Mouse (Mus musculus) brain, embryonic 14.5 days (tissue): ENCODE data around the gene Slc1a7.

Experiments
- CTCF ChIP-seq: fragments of 200-500 bp; IDR thresholded peaks from 2 replicates; pipeline ENCODE4 v1.5.1; 2012; ENCODE audit warnings: inconsistent platforms, mild to moderate bottlenecking, moderate library complexity, borderline replicate concordance; ENCODE audit not compliant: insufficient read depth, insufficient read length; ENCODE audit errors: extremely low read depth
- POLR2A ChIP-seq: fragments of 200-500 bp; IDR thresholded peaks from 2 replicates; pipeline ENCODE4 v1.6.1; 2012; ENCODE audit warnings: mild to moderate bottlenecking, inconsistent platforms, borderline replicate concordance; ENCODE audit not compliant: poor library complexity, insufficient read depth, insufficient read length, severe bottlenecking; ENCODE audit errors: extremely low read depth

GRCm38 (mm10) chr4:108057247-108057646 is 89.1 kb downstream of the Slc1a7 start:
- TF ChIP-seq POLR2A (no peak), CTCF (no peak)
